Mouse (Mus musculus): ENCODE measurements around the gene Fam193a. TPM values are rescaled to one million over a fixed set of nuclear protein-coding genes. Genes with fewer than 3 reads are reported as not detected.
A peak's percentile ranks its signal among the peaks of the same experiment; 100 is the strongest.

Gene Fam193a
- polyA plus RNA-seq, 1 experiment from 2014 or later, result 12.3 TPM

DNA sequence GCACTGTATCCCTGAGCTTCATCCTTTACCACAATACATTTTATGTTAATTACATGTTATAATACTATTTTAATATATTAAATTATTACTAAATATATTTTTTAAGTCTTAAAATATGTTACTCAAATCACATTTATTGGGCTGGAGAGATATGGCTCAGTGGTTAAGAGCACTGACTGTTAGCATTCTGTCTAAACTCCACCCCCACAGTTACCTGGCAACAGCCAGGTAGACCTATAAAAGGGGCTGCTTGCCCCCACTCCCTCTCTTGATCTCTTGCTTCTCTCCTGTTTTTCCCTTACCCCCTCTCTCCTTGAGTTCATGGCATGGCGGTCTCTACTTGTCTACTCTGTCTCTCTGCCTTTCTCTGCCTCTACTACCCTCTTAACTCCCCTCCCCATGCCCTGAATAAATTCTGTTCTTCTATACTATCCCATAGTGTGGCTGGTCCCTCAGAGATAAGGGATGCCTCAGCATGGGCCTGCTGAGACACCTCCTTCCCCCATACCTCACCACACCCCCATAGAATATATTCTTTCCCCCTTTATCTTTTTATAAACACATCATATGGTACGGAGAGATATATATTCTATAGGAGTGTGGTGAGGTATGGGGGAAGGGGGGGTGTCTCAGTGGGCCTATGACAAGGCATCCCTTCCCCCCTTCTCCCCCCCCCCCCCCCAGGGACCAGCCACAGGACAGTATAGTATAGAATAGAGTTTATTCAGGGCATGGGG lies 98.5 kb downstream of the Fam193a start:
- ATAC-seq (ENCODE audit: insufficient number of reproducible peaks, low FRiP score, low TSS enrichment, low read depth), result no peak
- H3K36me3 ChIP-seq, result peaks cover 62% of the 10 kb centered on the region

GRCm38 (mm10) chr5:34480926-34481325 lies 111.2 kb downstream of the Fam193a start:
- ATAC-seq (ENCODE audit: insufficient number of reproducible peaks, low FRiP score, low TSS enrichment, low read depth), result no peak
- Histone ChIP-seq H3K27ac (no peak overlapping the region), H3K9ac (no peak overlapping the region), H3K4me3 (no peak overlapping the region), H3K9me3 (no peaks in the 10 kb centered on the region), H3K4me1 (no peaks in the 10 kb centered on the region), H3K27me3 (no peaks in the 10 kb centered on the region), H3K36me3 (peaks cover 83% of the 10 kb centered on the region), H3K4me2 (no peak overlapping the region)
- WGBS, result 82% methylated on average over 3 of the region's 3 CpGs

More for the DNA sequence above, 98.5 kb downstream of the Fam193a start:
- Histone ChIP-seq H3K9me3 (no peaks in the 10 kb centered on the region), H3K4me1 (no peaks in the 10 kb centered on the region), H3K27ac (no peak overlapping the region), H3K4me2 (no peak overlapping the region), H3K4me3 (no peak overlapping the region), H3K9ac (no peak overlapping the region), H3K27me3 (no peaks in the 10 kb centered on the region)
- WGBS, result 88% methylated on average over 2 of the region's 2 CpGs

- Histone ChIP-seq H3K4me2 (no peak overlapping the region), H3K36me3 (peaks cover 53% of the 10 kb centered on the region), H3K27me3 (no peaks in the 10 kb centered on the region), H3K27ac (no peak overlapping the region), H3K4me1 (peaks cover 8% of the 10 kb centered on the region), H3K9ac (no peak overlapping the region), H3K4me3 (no peak overlapping the region), H3K9me3 (no peaks in the 10 kb centered on the region)
- no peak for ATAC-seq (ENCODE audit: insufficient number of reproducible peaks, low FRiP score, low TSS enrichment, low read depth)
- WGBS, result 91% methylated on average over 15 of the region's 15 CpGs
Observed at GRCm38 (mm10) chr5:34485731-34486130, 116.0 kb downstream of the Fam193a start.

GRCm38 (mm10) chr5:34487320-34488090 lies 117.8 kb downstream of the Fam193a start:
- peak overlapping the region; percentile 75 for H3K27ac ChIP-seq
- no peak for ATAC-seq (ENCODE audit: insufficient number of reproducible peaks, low FRiP score, low TSS enrichment, low read depth)
- H3K4me2 ChIP-seq, result no peak overlapping the region
- H3K4me3 ChIP-seq, result no peak overlapping the region
- peaks cover 38% of the 10 kb centered on the region for H3K36me3 ChIP-seq
- H3K27me3 ChIP-seq, result no peaks in the 10 kb centered on the region
- H3K9me3 ChIP-seq, result no peaks in the 10 kb centered on the region
- peaks cover 8% of the 10 kb centered on the region for H3K4me1 ChIP-seq
- H3K9ac ChIP-seq, result no peak overlapping the region
- WGBS, result 60% methylated on average over 6 of the region's 6 CpGs

- no peak overlapping the region for H3K9ac ChIP-seq
- H3K4me2 ChIP-seq, result no peak overlapping the region
- WGBS, result 59% methylated on average over 6 of the region's 6 CpGs
- peaks cover 8% of the 10 kb centered on the region for H3K4me1 ChIP-seq
- H3K36me3 ChIP-seq, result peaks cover 30% of the 10 kb centered on the region
- H3K9me3 ChIP-seq, result no peaks in the 10 kb centered on the region
- no peak overlapping the region for H3K4me3 ChIP-seq
- ATAC-seq (ENCODE audit: insufficient number of reproducible peaks, low FRiP score, low TSS enrichment, low read depth), result no peak
- H3K27me3 ChIP-seq, result no peaks in the 10 kb centered on the region
- H3K27ac ChIP-seq, result peak overlapping the region; percentile 22; the same call in 1 of the 2 replicates
Observed at GRCm38 (mm10) chr5:34488741-34489417, 119.1 kb downstream of the Fam193a start.

DNA sequence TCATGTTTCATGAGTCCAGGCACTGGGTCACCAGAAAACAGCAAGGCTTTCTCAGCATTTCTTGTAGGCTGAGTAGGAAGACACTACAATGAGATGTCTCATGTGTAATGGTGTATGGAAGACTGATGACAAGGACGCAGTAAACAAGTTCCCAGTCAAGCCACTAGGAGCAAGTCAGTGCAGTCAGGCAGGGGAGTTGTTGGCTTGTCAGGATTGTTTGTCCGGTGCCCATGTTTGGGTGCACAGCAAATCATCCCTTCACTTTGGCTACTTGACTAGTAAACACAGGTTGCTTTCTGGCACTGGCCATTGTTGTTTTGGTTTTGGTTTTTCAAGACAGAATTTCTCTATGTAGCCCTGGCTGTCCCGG lies 119.7 kb downstream of the Fam193a start:
- Histone ChIP-seq H3K36me3 (peaks cover 28% of the 10 kb centered on the region), H3K4me2 (no peak overlapping the region), H3K4me1 (peaks cover 8% of the 10 kb centered on the region), H3K27ac (peak overlapping the region; percentile 22; the same call in 1 of the 2 replicates), H3K9me3 (no peaks in the 10 kb centered on the region), H3K4me3 (no peak overlapping the region), H3K27me3 (no peaks in the 10 kb centered on the region), H3K9ac (no peak overlapping the region)
- ATAC-seq (ENCODE audit: insufficient number of reproducible peaks, low FRiP score, low TSS enrichment, low read depth), result no peak
- WGBS, result 92% methylated on average over 3 of the region's 3 CpGs

- WGBS, result 82% methylated on average over 6 of the region's 6 CpGs
- Histone ChIP-seq H3K27ac (no peak overlapping the region), H3K36me3 (peaks cover 23% of the 10 kb centered on the region), H3K4me3 (no peak overlapping the region), H3K9me3 (no peaks in the 10 kb centered on the region), H3K9ac (no peak overlapping the region), H3K4me2 (no peak overlapping the region), H3K4me1 (no peaks in the 10 kb centered on the region), H3K27me3 (no peaks in the 10 kb centered on the region)
- ATAC-seq (ENCODE audit: insufficient number of reproducible peaks, low FRiP score, low TSS enrichment, low read depth), result no peak
Observed at GRCm38 (mm10) chr5:34496745-34497144, 127.0 kb downstream of the Fam193a start.

GRCm38 (mm10) chr5:34500886-34501285 lies 131.2 kb downstream of the Fam193a start:
- ATAC-seq (ENCODE audit: insufficient number of reproducible peaks, low FRiP score, low TSS enrichment, low read depth), result no peak
- Histone ChIP-seq H3K27me3 (no peaks in the 10 kb centered on the region), H3K36me3 (peaks cover 43% of the 10 kb centered on the region), H3K4me2 (no peak overlapping the region), H3K4me1 (no peaks in the 10 kb centered on the region), H3K4me3 (no peak overlapping the region), H3K9me3 (no peaks in the 10 kb centered on the region), H3K27ac (no peak overlapping the region), H3K9ac (no peak overlapping the region)
- WGBS, result 81% methylated on average over 5 of the region's 5 CpGs

- ATAC-seq (ENCODE audit: insufficient number of reproducible peaks, low FRiP score, low TSS enrichment, low read depth), result no peak
- WGBS, result 89% methylated on average over 3 of the region's 3 CpGs
- no peak overlapping the region for H3K9ac ChIP-seq
- H3K27ac ChIP-seq, result no peak overlapping the region
- H3K36me3 ChIP-seq, result peaks cover 38% of the 10 kb centered on the region
- no peak overlapping the region for H3K4me2 ChIP-seq
- no peaks in the 10 kb centered on the region for H3K9me3 ChIP-seq
- H3K27me3 ChIP-seq, result no peaks in the 10 kb centered on the region
- no peak overlapping the region for H3K4me3 ChIP-seq
- no peaks in the 10 kb centered on the region for H3K4me1 ChIP-seq
Observed at GRCm38 (mm10) chr5:34501588-34501987, 131.9 kb downstream of the Fam193a start.

- H3K9ac ChIP-seq, result no peak overlapping the region
- H3K27ac ChIP-seq, result no peak overlapping the region
- ATAC-seq (ENCODE audit: insufficient number of reproducible peaks, low FRiP score, low TSS enrichment, low read depth), result no peak
- H3K4me3 ChIP-seq, result no peak overlapping the region
- 90% methylated on average over 1 of the region's 1 CpGs for WGBS
- H3K36me3 ChIP-seq, result peaks cover 36% of the 10 kb centered on the region
- no peaks in the 10 kb centered on the region for H3K4me1 ChIP-seq
- no peaks in the 10 kb centered on the region for H3K27me3 ChIP-seq
- no peak overlapping the region for H3K4me2 ChIP-seq
- no peaks in the 10 kb centered on the region for H3K9me3 ChIP-seq
Observed at GRCm38 (mm10) chr5:34502411-34502810, 132.7 kb downstream of the Fam193a start.

GRCm38 (mm10) chr5:34502821-34503220 lies 133.1 kb downstream of the Fam193a start:
- no peak overlapping the region for H3K4me3 ChIP-seq
- no peak for ATAC-seq (ENCODE audit: insufficient number of reproducible peaks, low FRiP score, low TSS enrichment, low read depth)
- WGBS, result 73% methylated on average over 6 of the region's 6 CpGs
- H3K9me3 ChIP-seq, result no peaks in the 10 kb centered on the region
- H3K27ac ChIP-seq, result no peak overlapping the region
- no peak overlapping the region for H3K9ac ChIP-seq
- no peaks in the 10 kb centered on the region for H3K27me3 ChIP-seq
- no peaks in the 10 kb centered on the region for H3K4me1 ChIP-seq
- peaks cover 36% of the 10 kb centered on the region for H3K36me3 ChIP-seq
- no peak overlapping the region for H3K4me2 ChIP-seq

DNA sequence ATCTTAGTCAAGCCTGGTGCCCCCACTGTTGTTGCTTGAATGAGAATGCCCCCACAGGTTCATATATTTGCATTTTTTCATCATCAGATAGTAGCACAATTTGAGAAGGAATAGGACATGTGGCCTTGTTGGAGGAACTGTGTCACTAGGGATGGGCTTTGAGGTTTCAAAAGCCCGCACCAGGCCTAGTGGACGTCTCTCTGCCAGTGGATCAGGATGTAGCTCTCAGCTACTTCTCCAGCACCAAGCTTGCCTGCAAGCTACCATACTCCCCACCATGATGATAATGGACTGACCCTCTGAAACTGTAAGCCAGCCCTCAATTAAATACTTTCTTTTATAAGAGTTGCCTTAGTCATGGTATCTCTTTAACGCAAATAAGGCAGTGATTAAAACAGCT lies 142.8 kb downstream of the Fam193a start:
- H3K9ac ChIP-seq, result no peak overlapping the region
- ATAC-seq (ENCODE audit: insufficient number of reproducible peaks, low FRiP score, low TSS enrichment, low read depth), result no peak
- no peaks in the 10 kb centered on the region for H3K27me3 ChIP-seq
- no peak overlapping the region; the same call in 1 of the 2 replicates for H3K4me3 ChIP-seq
- H3K9me3 ChIP-seq, result no peaks in the 10 kb centered on the region
- WGBS, result 90% methylated on average over 3 of the region's 3 CpGs
- H3K4me1 ChIP-seq, result peaks cover 12% of the 10 kb centered on the region
- H3K4me2 ChIP-seq, result no peak overlapping the region
- no peaks in the 10 kb centered on the region for H3K36me3 ChIP-seq
- H3K27ac ChIP-seq, result no peak overlapping the region

Measured in limb, embryonic 15.5 days (tissue).